Mouse (Mus musculus) T-cell, adult 66 days (primary cell): ENCODE measurements around the gene Ptgdr2. TPM values are rescaled to one million over a fixed set of nuclear protein-coding genes. Genes with fewer than 3 reads are reported as not detected.

Experiments used
- total RNA-seq, 2 experiments: library from RNA; stranded (reverse); gene quantifications; 3 replicates in 1 of 2; 4 replicates in 1 of 2; pipeline ENCODE4 v1.2.4; 2023

Ptgdr2 gene
- total RNA-seq, result under 1 TPM in 1 of 2 experiments, not detected in 1; 0.36 TPM

DNA sequence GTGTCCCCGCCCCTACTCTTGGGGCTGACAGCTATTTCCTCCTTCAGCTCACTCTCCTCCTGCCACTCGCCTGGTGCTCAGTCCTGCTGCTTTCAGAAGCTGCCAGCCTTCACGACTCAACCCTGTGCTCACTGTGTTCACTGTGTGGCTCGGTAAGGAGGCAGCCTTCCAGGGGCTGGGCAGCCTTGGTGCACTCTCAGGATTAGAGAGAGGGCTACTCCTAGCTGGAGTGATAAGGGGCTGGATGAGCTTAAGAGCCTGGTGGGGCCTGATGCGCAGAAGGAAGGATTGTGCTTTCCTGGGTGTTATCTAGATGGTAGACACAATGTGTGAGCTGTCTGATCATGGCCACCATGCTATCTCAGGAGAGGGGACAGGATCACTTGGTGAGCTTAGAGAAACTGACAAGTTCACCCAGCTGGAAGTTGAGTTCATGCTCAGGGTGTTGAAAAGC is at the start of gene Ptgdr2:
Ptgdr2 (plus strand) TSS at position 51 of the 454 bp plus-strand sequence.

GRCm38 (mm10) chr19:10895016-10895528 is 41.9 kb upstream of the Ptgdr2 start, which contains the start of gene Prpf19:
Gene Prpf19, plus strand, starts transcription at chr19:10895231.

DNA sequence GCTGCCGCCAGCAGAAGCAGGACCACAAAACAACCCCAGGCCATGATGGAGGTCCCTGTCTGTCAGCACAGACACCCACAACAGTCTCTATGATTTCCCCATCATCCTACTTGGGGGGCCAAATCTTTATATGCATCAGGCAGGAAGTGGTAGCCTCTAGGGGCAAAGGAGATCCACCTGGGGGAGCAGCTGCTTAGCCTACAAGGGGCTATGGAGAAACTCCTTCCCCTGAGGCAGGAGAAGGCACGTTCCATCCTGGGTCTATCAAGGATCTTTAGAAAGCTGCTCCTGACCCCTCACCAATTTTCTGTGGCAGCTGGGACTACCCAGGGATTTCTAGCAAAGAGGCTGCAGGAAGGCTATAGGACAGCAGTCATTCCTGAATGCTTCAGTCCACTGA is 16.4 kb upstream of the Ptgdr2 start, which contains the start of gene Zp1:
Zp1 (minus strand) TSS at position 101 of the 400 bp plus-strand sequence.

DNA sequence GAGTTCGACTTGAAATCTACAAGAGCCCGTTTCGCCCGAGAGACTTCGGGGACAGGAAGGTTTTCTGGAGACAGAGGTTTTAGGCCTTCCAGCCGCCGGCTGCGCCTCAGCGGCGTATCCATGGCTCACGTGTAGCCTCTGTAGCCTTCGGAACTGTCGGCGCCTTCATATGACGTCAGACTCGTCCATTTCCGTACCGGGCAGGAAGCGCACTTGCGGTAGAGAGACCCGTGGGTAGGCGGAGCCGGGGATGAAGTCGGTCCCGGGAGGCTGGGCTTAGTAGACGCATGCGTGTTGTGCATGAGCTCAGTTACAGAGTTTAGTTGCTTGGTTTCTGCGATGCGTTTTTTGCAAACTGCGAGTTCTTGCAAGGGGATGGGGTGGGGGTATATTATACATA is 12.2 kb downstream of the Ptgdr2 start, which contains the start of gene Ccdc86:
Ccdc86 (minus strand) TSS at position 155 of the 400 bp plus-strand sequence.

GRCm38 (mm10) chr19:10974238-10974865 is 37.4 kb downstream of the Ptgdr2 start, which contains the start of gene Ms4a10:
Gene Ms4a10, minus strand, starts transcription at chr19:10974670.

Other genes with a start within 250 kb of the Ptgdr2 start
- 10 to 100 TPM; 18.3 to 20.8 TPM for gene Vps37c, start 248.4 kb upstream of the Ptgdr2 start, total RNA-seq
- 100 to 1,000 TPM; 290 to 296 TPM for gene Cd5, start 198.2 kb upstream of the Ptgdr2 start, total RNA-seq
- gene Cd6, start 107.1 kb upstream of the Ptgdr2 start, total RNA-seq, result 100 to 1,000 TPM; 253 to 276 TPM
- gene Slc15a3, start 97.4 kb upstream of the Ptgdr2 start, total RNA-seq, result 1 to 10 TPM in 1 of 2 experiments, under 1 TPM in 1; 0.83 to 2.0 TPM
- 1 to 10 TPM in 1 of 2 experiments, under 1 TPM in 1; 0.79 to 1.2 TPM for gene Tmem132a, start 67.2 kb upstream of the Ptgdr2 start, total RNA-seq
- 10 to 100 TPM; 26.0 to 26.4 TPM for gene Tmem109, start 55.2 kb upstream of the Ptgdr2 start, total RNA-seq
- 100 to 1,000 TPM; 104 to 135 TPM for gene Prpf19, start 41.9 kb upstream of the Ptgdr2 start, total RNA-seq
- gene Zp1, start 16.5 kb upstream of the Ptgdr2 start, total RNA-seq, result not detected
- 10 to 100 TPM; 29.1 to 30.6 TPM for gene Ccdc86, start 12.1 kb downstream of the Ptgdr2 start, total RNA-seq
- gene Ms4a10, start 37.5 kb downstream of the Ptgdr2 start, total RNA-seq, result not detected
- not detected for gene Ms4a15, start 56.1 kb downstream of the Ptgdr2 start, total RNA-seq
- gene Ms4a18, start 80.9 kb downstream of the Ptgdr2 start, total RNA-seq, result not detected
- 1 to 10 TPM; 1.5 to 1.7 TPM for gene Ms4a8a, start 143.9 kb downstream of the Ptgdr2 start, total RNA-seq
- gene 1700017D01Rik, start 193.7 kb downstream of the Ptgdr2 start, total RNA-seq, result not detected
- not detected for gene 1700025F22Rik, start 228.2 kb downstream of the Ptgdr2 start, total RNA-seq